Mouse (Mus musculus) E14TG2a.4 (cell line): ENCODE measurements around the gene Ppia.

Source experiments
- CTCF ChIP-seq: conservative IDR thresholded peaks from 2 replicates; pipeline ENCODE4 v1.5.1; 2014; ENCODE audit warnings: low read length
- NANOG ChIP-seq: IDR thresholded peaks from 2 replicates; pipeline ENCODE4 v1.6.1; 2014; ENCODE audit warnings: borderline replicate concordance, low read length, mixed read lengths
- POU5F1 ChIP-seq: IDR thresholded peaks from 2 replicates; pipeline ENCODE4 v1.6.1; 2014; ENCODE audit warnings: low read length, borderline replicate concordance

GRCm38 (mm10) chr11:6395565-6395964, 19.7 kb upstream of the Ppia start:
- TF ChIP-seq CTCF (no peak), NANOG (no peak), POU5F1 (no peak)
